Mouse (Mus musculus) bone marrow, adult 2 months (tissue): Measurements from ENCODE around the gene Sfmbt1. TPM values are rescaled to one million over a fixed set of nuclear protein-coding genes. Genes with fewer than 3 reads are reported as not detected.
A peak's percentile ranks its signal among the peaks of the same experiment; 100 is the strongest.

Source experiments
- H3K27ac ChIP-seq: fragments of 200-500 bp; 2 replicates; pipeline ENCODE4 v1.5.1; 2012; ENCODE audit warnings: low read depth, mild to moderate bottlenecking, control low read depth, inconsistent platforms, low read length; ENCODE audit not compliant: control insufficient read depth, poor library complexity, insufficient read depth
- H3K4me1 ChIP-seq: fragments of 200-500 bp; 2 replicates; pipeline ENCODE4 v1.6.1; 2011; ENCODE audit warnings: low read length; ENCODE audit not compliant: control insufficient read depth, insufficient read depth
- H3K4me3 ChIP-seq: fragments of 200-500 bp; replicated peaks from 2 replicates; pipeline ENCODE3; 2011; ENCODE audit warnings: mild to moderate bottlenecking, low read depth, low read length, control low read depth; ENCODE audit not compliant: control insufficient read depth
- CTCF ChIP-seq: fragments of 200-500 bp; IDR thresholded peaks from 2 replicates; pipeline ENCODE4 v1.5.1; 2011; ENCODE audit warnings: low read length, control low read depth; ENCODE audit not compliant: control insufficient read depth, insufficient read depth
- POLR2A ChIP-seq: fragments of 200-500 bp; IDR thresholded peaks from 2 replicates; pipeline ENCODE4 v1.6.1; 2011; ENCODE audit warnings: low read depth, mild to moderate bottlenecking, control low read depth, low read length, borderline replicate concordance; ENCODE audit not compliant: control insufficient read depth
- WGBS: fragments of 180-500 bp; shearing (Covaris S2); methylation state at CpG from one replicate; pipeline ENCODE4 v1.1.7; 2018; 5-methylcytosine and 5-hydroxymethylcytosine counted together
- polyA plus RNA-seq: library from polyadenylated mRNA; stranded (reverse); fragments of >200 nt; gene quantifications from 2 replicates; pipeline ENCODE4 v1.2.4, GENCODE M21; 2011; ENCODE audit warnings: low replicate concordance; ENCODE audit not compliant: missing spikeins, insufficient read depth, insufficient read length

Gene Sfmbt1
- polyA plus RNA-seq, 1 experiment = 8.9 TPM

DNA sequence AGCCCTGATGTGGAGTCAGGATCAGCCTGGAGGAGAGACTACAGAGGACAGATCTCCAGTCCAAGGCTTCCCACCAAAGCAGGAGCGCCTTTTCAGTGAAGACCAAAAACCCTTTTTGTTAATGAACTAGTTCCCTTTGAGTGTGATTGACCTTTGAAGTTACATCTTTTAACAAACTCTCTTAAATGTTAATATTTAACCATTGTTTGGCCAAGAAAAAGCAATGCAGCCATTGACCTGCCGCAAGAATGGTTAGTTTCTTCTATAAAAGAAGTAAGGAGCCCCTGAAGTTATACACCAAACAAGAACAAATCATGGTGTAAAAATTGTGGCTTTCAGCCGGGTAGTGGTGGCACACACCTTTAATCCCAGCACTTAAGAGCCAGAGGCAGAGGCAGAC lies 24.0 kb upstream of the Sfmbt1 start:
- H3K4me1 ChIP-seq = peaks cover 5% of the 10 kb centered on the region; the same call in 1 of the 2 replicates
- WGBS = 89% methylated on average over 3 of the region's 3 CpGs
- TF ChIP-seq POLR2A (no peak), CTCF (no peak)
- H3K4me3 ChIP-seq = no peak overlapping the region
- H3K27ac ChIP-seq = no peak overlapping the region

DNA sequence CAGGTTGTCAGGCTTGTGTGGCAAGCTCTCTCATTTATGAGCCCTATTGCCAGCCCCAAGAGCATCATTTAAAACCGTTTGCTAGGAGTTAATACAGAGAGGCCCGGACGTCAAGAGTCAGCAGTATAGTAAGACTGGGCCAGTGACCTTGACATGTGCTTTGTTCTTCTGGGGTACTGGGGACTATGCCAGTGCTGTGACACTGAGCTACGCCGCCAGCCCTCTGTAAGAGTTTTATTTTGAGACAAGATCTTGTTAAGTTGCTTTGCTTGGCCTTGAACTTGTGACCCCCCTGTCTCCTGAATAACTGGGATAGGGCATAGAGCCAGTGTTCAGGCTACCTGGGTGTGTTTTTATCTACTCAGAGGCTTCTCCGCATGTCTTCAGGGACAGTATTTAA lies 22.2 kb upstream of the Sfmbt1 start:
- WGBS = 86% methylated on average over 6 of the region's 6 CpGs
- Histone ChIP-seq H3K27ac (no peak overlapping the region), H3K4me3 (no peak overlapping the region), H3K4me1 (peaks cover 5% of the 10 kb centered on the region; the same call in 1 of the 2 replicates)
- TF ChIP-seq CTCF = no peak
- TF ChIP-seq POLR2A = no peak

DNA sequence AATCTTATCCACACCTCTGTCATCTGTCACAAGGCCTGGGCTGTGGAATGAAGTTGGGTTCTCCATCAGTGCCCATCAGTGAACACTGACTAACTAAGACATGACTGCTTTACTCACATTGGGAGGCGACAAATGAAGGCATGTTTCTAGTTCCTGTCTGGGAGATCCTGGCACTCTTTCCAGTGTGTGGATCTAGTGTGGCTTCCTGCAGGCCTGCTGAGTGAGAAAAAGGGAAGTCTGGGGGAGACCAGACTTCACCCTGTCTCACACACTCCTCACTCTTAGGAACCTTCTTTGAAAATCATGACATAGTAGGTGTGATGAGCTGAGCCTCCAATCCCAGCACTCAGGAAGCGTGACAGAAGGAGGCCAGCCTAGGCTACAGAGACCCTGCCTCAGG lies 19.9 kb upstream of the Sfmbt1 start:
- H3K4me1 ChIP-seq = peaks cover 5% of the 10 kb centered on the region; the same call in 1 of the 2 replicates
- WGBS = 36% methylated on average over 2 of the region's 2 CpGs
- no peak overlapping the region; the same call in 1 of the 2 replicates for H3K27ac ChIP-seq
- TF ChIP-seq CTCF = no peak
- TF ChIP-seq POLR2A = no peak
- no peak overlapping the region for H3K4me3 ChIP-seq

- Histone ChIP-seq H3K4me1 (peaks cover 5% of the 10 kb centered on the region; the same call in 1 of the 2 replicates), H3K27ac (no peak overlapping the region), H3K4me3 (no peak overlapping the region)
- TF ChIP-seq CTCF = no peak
- TF ChIP-seq POLR2A = no peak
- 4% methylated on average over 4 of the region's 4 CpGs for WGBS
Observed at GRCm38 (mm10) chr14:30695609-30696008, 19.0 kb upstream of the Sfmbt1 start.

DNA sequence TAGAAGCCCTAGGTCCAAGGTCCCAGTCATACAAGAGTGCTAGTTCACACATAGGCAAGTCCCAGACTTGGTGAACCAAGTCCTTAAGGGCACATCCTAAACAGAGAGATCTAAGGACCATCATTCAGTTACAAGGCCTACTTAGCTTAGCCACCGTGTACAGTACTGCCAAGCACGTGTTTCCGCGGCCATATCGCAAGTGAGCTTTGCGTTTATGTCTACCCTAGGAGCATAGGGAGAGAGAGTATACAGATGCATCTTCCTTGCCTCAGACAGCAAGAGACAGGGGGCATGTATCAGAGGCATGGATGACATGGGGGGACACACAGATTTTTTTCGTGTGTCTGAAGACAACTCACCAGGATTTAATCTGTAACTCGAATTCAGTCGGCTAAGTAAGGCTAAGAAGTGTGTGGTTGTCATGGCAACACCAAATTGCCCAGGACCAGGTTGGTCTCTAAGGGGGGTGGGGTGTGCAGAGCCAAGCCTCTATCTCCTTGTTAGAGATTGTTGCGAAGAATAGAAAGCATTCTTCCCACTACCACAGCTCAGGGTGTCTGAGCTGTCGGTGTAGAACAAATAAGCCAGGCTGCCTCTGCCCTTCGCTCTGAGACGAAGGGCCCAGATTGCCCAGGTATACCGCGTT lies 17.1 kb upstream of the Sfmbt1 start:
- Histone ChIP-seq H3K27ac (no peak overlapping the region), H3K4me3 (no peak overlapping the region), H3K4me1 (peaks cover 5% of the 10 kb centered on the region; the same call in 1 of the 2 replicates)
- TF ChIP-seq POLR2A (no peak), CTCF (no peak)
- WGBS = 89% methylated on average over 15 of the region's 15 CpGs

GRCm38 (mm10) chr14:30699656-30700055 lies 15.0 kb upstream of the Sfmbt1 start:
- Histone ChIP-seq H3K4me3 (no peak overlapping the region), H3K27ac (no peak overlapping the region), H3K4me1 (no peaks in the 10 kb centered on the region; the same call in 1 of the 2 replicates)
- WGBS = 34% methylated on average over 8 of the region's 8 CpGs
- peak; percentile 84 for TF ChIP-seq CTCF
- TF ChIP-seq POLR2A = no peak

DNA sequence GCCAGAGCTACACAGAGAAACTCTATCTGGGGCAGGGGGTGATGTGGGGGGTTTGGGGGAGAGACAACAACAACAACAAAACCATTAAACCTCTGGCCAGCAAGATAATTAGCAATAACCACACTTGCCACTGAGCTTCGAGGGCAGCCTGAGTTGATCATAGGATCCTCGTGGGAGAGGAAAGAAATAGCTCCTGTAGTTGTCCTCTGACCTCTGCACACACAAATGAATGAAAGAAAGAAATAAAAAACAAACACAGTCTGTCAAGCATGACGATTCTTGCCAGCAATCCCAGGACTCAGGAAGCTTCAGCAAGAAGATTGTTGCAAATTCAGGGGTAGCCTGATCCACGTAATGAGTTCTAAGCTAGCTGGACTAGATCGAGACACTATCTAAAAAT lies 12.1 kb upstream of the Sfmbt1 start:
- 64% methylated on average over 5 of the region's 5 CpGs for WGBS
- Histone ChIP-seq H3K27ac (no peak overlapping the region), H3K4me3 (no peak overlapping the region), H3K4me1 (no peaks in the 10 kb centered on the region; the same call in 1 of the 2 replicates)
- no peak for TF ChIP-seq POLR2A
- TF ChIP-seq CTCF = no peak

DNA sequence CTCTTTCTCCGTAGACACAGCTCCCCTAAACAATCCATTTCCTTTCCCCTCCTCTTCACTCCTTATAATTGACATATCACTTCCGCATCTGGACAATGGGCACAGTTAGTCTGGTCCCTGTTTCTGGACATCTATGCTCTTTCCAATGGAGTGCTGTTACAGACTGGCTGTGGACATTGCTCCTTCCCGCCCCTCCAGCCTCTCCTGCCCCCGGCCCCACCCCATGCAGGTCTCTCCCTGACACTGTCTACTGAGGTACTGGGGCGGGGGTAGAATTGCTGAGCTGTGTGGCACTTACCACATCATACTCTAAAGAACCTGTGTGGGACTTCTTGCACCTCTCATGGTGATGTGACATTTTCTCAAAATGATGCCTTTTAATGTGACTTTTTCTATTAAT lies 11.6 kb upstream of the Sfmbt1 start:
- Histone ChIP-seq H3K4me1 (no peaks in the 10 kb centered on the region; the same call in 1 of the 2 replicates), H3K27ac (no peak overlapping the region), H3K4me3 (no peak overlapping the region)
- WGBS = 81% methylated on average over 5 of the region's 5 CpGs
- TF ChIP-seq POLR2A = no peak
- TF ChIP-seq CTCF = no peak
